ENCODE assay signal across 28 mouse cellular contexts in genomic region chr7:121689338-121689737, GRCm38 (mm10). TPM values are rescaled to one million over a fixed set of nuclear protein-coding genes. Genes with fewer than 3 reads are reported as not detected.
"Had no signal": no experiment of that assay in that cellular context is flagged by ENCODE, and none has a peak within 500 bp of the region (broad histone marks: within the 10 kb centered on the region; RNA-seq: fewer than 3 reads in every experiment).

No protein-coding gene starts in this region.

- H3K9me3 ChIP-seq: heart, embryonic 10.5 days; heart, embryonic 13.5 days; heart, embryonic 15.5 days; hindbrain, embryonic 13.5 days; hindbrain, embryonic 15.5 days; limb, embryonic 13.5 days; limb, embryonic 15.5 days; liver, embryonic 12.5 days had no signal

- H3K4me2 ChIP-seq: heart, embryonic 13.5 days; heart, embryonic 15.5 days; hindbrain, embryonic 13.5 days; hindbrain, embryonic 15.5 days; limb, embryonic 13.5 days; limb, embryonic 15.5 days; liver, embryonic 12.5 days had no signal

- H3K4me1 ChIP-seq: heart, embryonic 10.5 days; heart, embryonic 13.5 days; heart, embryonic 15.5 days; hindbrain, embryonic 15.5 days; limb, embryonic 15.5 days; liver, embryonic 12.5 days had no signal

- H3K27ac ChIP-seq: gastrocnemius, adult 2 months; heart, embryonic 10.5 days; heart, embryonic 13.5 days; heart, embryonic 15.5 days; hindbrain, embryonic 13.5 days; hindbrain, embryonic 15.5 days; hindbrain, postnatal 0 days; layer of hippocampus, adult 2 months; left cerebral cortex, adult 2 months; limb, embryonic 13.5 days; limb, embryonic 15.5 days; liver, embryonic 12.5 days; liver, embryonic 14.5 days had no signal

- ATAC-seq: hindbrain, postnatal 0 days; intestine, embryonic 16.5 days; liver, embryonic 12.5 days had no signal

- H3K27me3 ChIP-seq: heart, embryonic 13.5 days; heart, embryonic 15.5 days; hindbrain, embryonic 13.5 days; hindbrain, embryonic 15.5 days; limb, embryonic 13.5 days; limb, embryonic 15.5 days; liver, embryonic 12.5 days had no signal

- H3K4me3 ChIP-seq: gastrocnemius, adult 2 months; heart, embryonic 10.5 days; heart, embryonic 13.5 days; heart, embryonic 15.5 days; hindbrain, embryonic 13.5 days; hindbrain, embryonic 15.5 days; layer of hippocampus, adult 2 months; left cerebral cortex, adult 2 months; limb, embryonic 13.5 days; limb, embryonic 15.5 days; liver, embryonic 12.5 days had no signal

- H3K36me3 ChIP-seq: heart, embryonic 10.5 days; heart, embryonic 13.5 days; heart, embryonic 15.5 days; hindbrain, embryonic 13.5 days; hindbrain, embryonic 15.5 days; limb, embryonic 13.5 days; limb, embryonic 15.5 days had no signal

- DNase-seq: gastrocnemius, adult 2 months; gastrocnemius, postnatal 10 days; gastrocnemius, postnatal 25 days; heart, adult 18-20 months; heart, postnatal 14 days; heart, postnatal 36 days; kidney, adult 11 months; kidney, adult 8-10 months; kidney, postnatal 10 days; kidney, postnatal 25 days; kidney, postnatal 4 days had no signal

- H3K9ac ChIP-seq: heart, embryonic 13.5 days; heart, embryonic 15.5 days; hindbrain, embryonic 13.5 days; hindbrain, embryonic 15.5 days; limb, embryonic 13.5 days; limb, embryonic 15.5 days; liver, embryonic 12.5 days; liver, embryonic 14.5 days had no signal

RNA-seq across cellular contexts. Expression of gene Scnn1g, which starts 44.9 kb away (rescaled TPM):
- polyA plus RNA-seq: hindbrain, embryonic 13.5 days; intestine, embryonic 14.5 days; limb, embryonic 11.5 days; liver, adult 2 months; liver, embryonic 12.5 days; liver, embryonic 14.5 days; liver, embryonic 16.5 days had no signal
